Mouse (Mus musculus) embryonic facial prominence, embryonic 14.5 days (tissue): ENCODE data around the gene Psmc6. TPM values are rescaled to one million over a fixed set of nuclear protein-coding genes. Genes with fewer than 3 reads are reported as not detected.

Source experiments
- ATAC-seq: fragments of 200-750 bp; cut with Nextera tagmentation; 2 replicates; pipeline ENCODE4 v1.8.0; 2017; ENCODE audit warnings: low read depth, moderate number of reproducible peaks, moderate TSS enrichment
- DNase-seq: peaks from one replicate; pipeline ENCODE4 v3.0.0-alpha.2; 2015; ENCODE audit warnings: low spot score
- H3K27ac ChIP-seq: fragments of 300-500 bp; sonication (generic); replicated peaks from 2 replicates; pipeline ENCODE4 v1.5.1; 2014; ENCODE audit warnings: low read depth, mild to moderate bottlenecking, low read length, moderate library complexity
- H3K27me3 ChIP-seq: fragments of 300-500 bp; sonication (generic); replicated peaks from 2 replicates; pipeline ENCODE4 v1.6.1; 2014; ENCODE audit warnings: low read length; ENCODE audit not compliant: control insufficient read depth, insufficient read depth
- H3K36me3 ChIP-seq: fragments of 300-500 bp; sonication (generic); 2 replicates; pipeline ENCODE4 v1.6.1; 2014; ENCODE audit warnings: low read length, mixed read lengths; ENCODE audit not compliant: control insufficient read depth, insufficient read depth
- H3K4me1 ChIP-seq: fragments of 300-500 bp; sonication (generic); 2 replicates; pipeline ENCODE4 v1.6.1; 2014; ENCODE audit warnings: antibody characterized with exemption, low read length; ENCODE audit not compliant: control insufficient read depth, insufficient read depth
- H3K4me2 ChIP-seq: fragments of 300-500 bp; sonication (generic); 2 replicates; pipeline ENCODE4 v1.6.1; 2014; ENCODE audit warnings: low read depth, mild to moderate bottlenecking, low read length, moderate library complexity, mixed read lengths
- H3K4me3 ChIP-seq: fragments of 300-500 bp; sonication (generic); 2 replicates; pipeline ENCODE4 v1.5.1; 2014; ENCODE audit warnings: low read depth, mild to moderate bottlenecking, low read length
- H3K9ac ChIP-seq: fragments of 300-500 bp; sonication (generic); 2 replicates; pipeline ENCODE4 v1.6.1; 2014; ENCODE audit warnings: low read depth, mild to moderate bottlenecking, low read length, moderate library complexity, mixed read lengths
- H3K9me3 ChIP-seq: fragments of 300-500 bp; sonication (generic); 2 replicates; pipeline ENCODE4 v1.6.1; 2016; ENCODE audit warnings: low read length; ENCODE audit not compliant: control insufficient read depth
- WGBS: fragments of 180-500 bp; shearing (Covaris S2); extraction: QIAGEN DNeasy Blood & Tissue Kit; methylation state at CpG from one replicate; pipeline ENCODE4 v1.1.7; 2014; 5-methylcytosine and 5-hydroxymethylcytosine counted together
- polyA plus RNA-seq: library from polyadenylated mRNA; unstranded; fragments of >200 nt; fragmentation: Nextera tagmentation; extraction: Ambion mirVana; gene quantifications from 2 replicates; pipeline ENCODE4 v1.2.1, GENCODE M21; 2014

The Psmc6 gene
- polyA plus RNA-seq, 1 experiment from 2014 or later = 153 TPM

DNA sequence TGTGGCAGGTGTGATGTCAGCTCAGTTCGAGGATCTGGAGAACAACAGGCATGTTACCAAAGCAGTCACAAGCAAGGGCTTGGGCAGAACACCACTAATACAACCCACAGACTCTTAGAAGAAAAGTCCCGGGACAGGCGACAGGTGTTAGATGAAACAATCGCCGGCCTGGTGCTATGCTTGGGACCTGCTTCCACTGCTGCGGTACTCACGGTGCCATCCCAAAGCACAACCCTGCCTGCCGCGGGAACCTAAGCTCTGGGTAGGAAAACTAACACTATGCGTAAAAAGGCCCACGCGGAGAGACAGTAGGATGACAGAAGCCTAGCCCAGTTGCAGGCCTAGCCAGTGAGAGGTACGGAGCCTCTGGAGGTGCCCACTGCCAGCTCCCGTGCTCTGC, 19.5 kb upstream of the Psmc6 start:
- DNase-seq (no peak), ATAC-seq (no peak)
- 91% methylated on average over 14 of the region's 14 CpGs for WGBS

GRCm38 (mm10) chr14:45316927-45317326, 12.7 kb upstream of the Psmc6 start:
- WGBS = 78% methylated on average over 5 of the region's 5 CpGs
- no peaks in the 10 kb centered on the region for H3K36me3 ChIP-seq
- peak overlapping the region; percentile 81 for H3K4me3 ChIP-seq
- H3K9me3 ChIP-seq = no peaks in the 10 kb centered on the region
- peak overlapping the region; percentile 60 for H3K4me2 ChIP-seq
- no peak for ATAC-seq
- no peak for DNase-seq
- peak overlapping the region; percentile 90 for H3K9ac ChIP-seq
- H3K4me1 ChIP-seq = peaks cover 6% of the 10 kb centered on the region; the same call in 1 of the 2 replicates
- no peak overlapping the region for H3K27ac ChIP-seq
- H3K27me3 ChIP-seq = no peaks in the 10 kb centered on the region

More for the DNA sequence above, 19.5 kb upstream of the Psmc6 start:
- H3K9ac ChIP-seq = no peak overlapping the region
- H3K9me3 ChIP-seq = no peaks in the 10 kb centered on the region
- H3K4me1 ChIP-seq = no peaks in the 10 kb centered on the region
- no peak overlapping the region for H3K27ac ChIP-seq
- H3K4me2 ChIP-seq = no peak overlapping the region
- no peaks in the 10 kb centered on the region for H3K27me3 ChIP-seq
- H3K36me3 ChIP-seq = peaks cover under 1% of the 10 kb centered on the region; the same call in 1 of the 2 replicates
- no peak overlapping the region for H3K4me3 ChIP-seq

GRCm38 (mm10) chr14:45317921-45318411, 11.6 kb upstream of the Psmc6 start:
- Histone ChIP-seq H3K9ac (peak overlapping the region; percentile 90), H3K4me1 (peaks cover 6% of the 10 kb centered on the region; the same call in 1 of the 2 replicates), H3K27ac (peak overlapping the region; percentile 89), H3K36me3 (no peaks in the 10 kb centered on the region), H3K9me3 (no peaks in the 10 kb centered on the region), H3K27me3 (no peaks in the 10 kb centered on the region), H3K4me2 (peak overlapping the region; percentile 60), H3K4me3 (peak overlapping the region; percentile 81)
- WGBS = under 1% methylated on average over 25 of the region's 38 CpGs
- ATAC-seq (no peak; the same call in none of the 2 replicates), DNase-seq (peak; percentile 10)

- 3% methylated on average over 33 of the region's 74 CpGs for whole genome bisulfite sequencing
- H3K4me1 ChIP-seq = peaks cover 6% of the 10 kb centered on the region; the same call in 1 of the 2 replicates
- no peaks in the 10 kb centered on the region for H3K9me3 ChIP-seq
- no peaks in the 10 kb centered on the region for H3K27me3 ChIP-seq
- peak; percentile 97 for ATAC-seq
- H3K36me3 ChIP-seq = no peaks in the 10 kb centered on the region
- DNase-seq = peak; percentile 91
- peak within 1 kb of the TSS; percentile 89 for H3K27ac ChIP-seq
- H3K9ac ChIP-seq = peak within 1 kb of the TSS; percentile 90
- peak within 1 kb of the TSS; percentile 81 for H3K4me3 ChIP-seq
- peak within 1 kb of the TSS; percentile 60 for H3K4me2 ChIP-seq
These were observed 11.0 kb upstream of the Psmc6 start, which contains the start of gene Ero1l for GRCm38 (mm10) chr14:45318426-45319236. Ero1l (minus strand) TSS chr14:45318771.

- peak overlapping the region; percentile 60 for H3K4me2 ChIP-seq
These were observed 10.4 kb upstream of the Psmc6 start for GRCm38 (mm10) chr14:45319237-45319610.

GRCm38 (mm10) chr14:45320111-45320510, 9.5 kb upstream of the Psmc6 start:
- peaks cover 6% of the 10 kb centered on the region; the same call in 1 of the 2 replicates for H3K4me1 ChIP-seq
- no peaks in the 10 kb centered on the region for H3K27me3 ChIP-seq
- DNase-seq (no peak), ATAC-seq (no peak)
- 79% methylated on average over 4 of the region's 4 CpGs for WGBS
- no peak overlapping the region for H3K4me3 ChIP-seq
- H3K4me2 ChIP-seq = no peak overlapping the region
- H3K9ac ChIP-seq = no peak overlapping the region
- no peaks in the 10 kb centered on the region for H3K36me3 ChIP-seq
- no peaks in the 10 kb centered on the region for H3K9me3 ChIP-seq
- no peak overlapping the region for H3K27ac ChIP-seq

More at GRCm38 (mm10) chr14:45319237-45319610, 10.4 kb upstream of the Psmc6 start:
- H3K27me3 ChIP-seq = no peaks in the 10 kb centered on the region
- DNase-seq (no peak), ATAC-seq (no peak)
- no peak overlapping the region for H3K27ac ChIP-seq
- peak overlapping the region; percentile 81; the same call in 1 of the 2 replicates for H3K4me3 ChIP-seq
- 62% methylated on average over 3 of the region's 3 CpGs for WGBS
- H3K36me3 ChIP-seq = no peaks in the 10 kb centered on the region
- peaks cover 6% of the 10 kb centered on the region; the same call in 1 of the 2 replicates for H3K4me1 ChIP-seq
- no peak overlapping the region for H3K9ac ChIP-seq
- no peaks in the 10 kb centered on the region for H3K9me3 ChIP-seq

GRCm38 (mm10) chr14:45321067-45321466, 8.5 kb upstream of the Psmc6 start:
- Histone ChIP-seq H3K4me3 (no peak overlapping the region), H3K27ac (no peak overlapping the region), H3K9ac (no peak overlapping the region), H3K4me2 (no peak overlapping the region), H3K27me3 (no peaks in the 10 kb centered on the region), H3K4me1 (peaks cover 6% of the 10 kb centered on the region; the same call in 1 of the 2 replicates), H3K36me3 (no peaks in the 10 kb centered on the region), H3K9me3 (no peaks in the 10 kb centered on the region)
- DNase-seq = no peak
- ATAC-seq = no peak
- WGBS = 74% methylated on average over 3 of the region's 3 CpGs

- 76% methylated on average over 5 of the region's 5 CpGs for WGBS
- no peaks in the 10 kb centered on the region for H3K27me3 ChIP-seq
- no peak overlapping the region for H3K27ac ChIP-seq
- H3K4me3 ChIP-seq = no peak overlapping the region
- peaks cover 6% of the 10 kb centered on the region; the same call in 1 of the 2 replicates for H3K4me1 ChIP-seq
- H3K4me2 ChIP-seq = no peak overlapping the region
- DNase-seq = no peak
- no peak for ATAC-seq
- H3K36me3 ChIP-seq = no peaks in the 10 kb centered on the region
- H3K9ac ChIP-seq = no peak overlapping the region
- H3K9me3 ChIP-seq = no peaks in the 10 kb centered on the region
These were observed 8.0 kb upstream of the Psmc6 start for GRCm38 (mm10) chr14:45321622-45322021.
